Mouse (Mus musculus): ENCODE data around the gene Mas1. TPM values are rescaled to one million over a fixed set of nuclear protein-coding genes. Genes with fewer than 3 reads are reported as not detected.

The Mas1 gene
- polyA plus RNA-seq, 1 experiment = not detected

DNA sequence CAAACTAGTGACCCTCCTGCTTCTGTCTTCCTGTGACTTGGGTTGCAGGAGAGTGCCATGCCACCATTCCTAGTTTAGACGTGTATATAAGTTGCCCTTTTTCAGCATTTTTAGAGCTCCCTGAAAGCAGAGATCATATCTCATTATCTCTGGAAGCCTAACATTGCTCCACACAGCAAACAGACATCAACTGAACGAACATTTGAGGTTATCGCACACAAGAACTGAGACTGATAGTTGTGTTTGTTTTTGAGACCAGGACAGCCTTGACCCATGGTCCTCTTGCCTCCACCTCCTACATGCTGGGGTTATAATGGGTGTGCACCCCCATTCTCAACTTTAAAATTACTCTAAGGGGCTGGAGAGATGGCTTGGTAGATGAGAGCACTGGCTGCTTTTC lies 71.3 kb downstream of the Mas1 start:
- TF ChIP-seq CTCF (IDR thresholded peaks at IDR 0.05; ENCODE audit: extremely low read depth, insufficient read length, insufficient replicate concordance, low read depth, low read length) (no peak), POLR2A (IDR thresholded peaks at IDR 0.05; ENCODE audit: low read depth, low read length) (no peak)
- Histone ChIP-seq H3K27ac (ENCODE audit: insufficient read depth, low read depth, low read length) (no peak overlapping the region), H3K4me3 (ENCODE audit: low read depth, low read length) (no peak overlapping the region), H3K36me3 (ENCODE audit: control insufficient read depth, insufficient read depth, low read length) (no peaks in the 10 kb centered on the region), H3K27me3 (ENCODE audit: control insufficient read depth, insufficient read depth, low read length) (no peaks in the 10 kb centered on the region), H3K4me1 (ENCODE audit: control insufficient read depth, insufficient read depth, insufficient read length, low read length) (peaks cover 6% of the 10 kb centered on the region; the same call in 1 of the 2 replicates)
- 72% methylated on average over 3 of the region's 3 CpGs for WGBS

DNA sequence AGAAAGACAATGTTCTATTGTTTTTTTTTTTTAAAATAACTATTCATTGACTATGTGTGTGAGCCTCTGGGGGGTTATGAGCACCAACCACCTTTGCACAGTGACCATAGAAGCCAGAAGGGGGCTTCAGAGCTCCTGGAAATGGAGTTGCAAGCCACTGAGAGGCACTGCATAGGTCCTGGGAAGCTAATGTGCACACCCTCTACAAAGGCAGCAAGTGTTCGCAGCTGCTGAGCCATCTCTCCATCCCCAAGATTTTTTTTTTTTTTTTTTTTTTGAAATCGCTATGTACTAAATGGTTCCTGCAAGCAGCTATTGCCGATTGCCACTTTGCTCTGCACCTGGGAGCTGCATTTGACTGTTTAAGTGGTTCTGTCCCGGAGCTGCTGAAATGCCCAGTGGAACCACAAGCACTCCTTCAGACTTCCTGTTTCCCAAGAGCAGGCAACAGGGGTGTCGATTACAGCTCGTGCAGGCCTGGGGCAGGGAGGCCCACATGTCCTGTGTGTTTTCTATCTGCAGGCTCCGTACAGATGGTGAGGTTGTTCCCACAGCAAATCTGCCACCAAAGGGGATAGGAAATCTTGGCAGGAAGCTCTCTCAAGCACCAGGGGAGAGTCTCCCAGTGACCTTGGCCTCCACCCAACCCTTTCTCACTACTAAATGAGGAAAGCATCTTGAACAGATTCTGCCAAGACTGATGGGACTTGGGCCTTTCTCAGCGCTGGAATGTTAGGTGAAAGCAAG lies 74.1 kb downstream of the Mas1 start:
- 47% methylated on average over 8 of the region's 8 CpGs for WGBS
- Histone ChIP-seq H3K36me3 (ENCODE audit: control insufficient read depth, insufficient read depth, low read length) (no peaks in the 10 kb centered on the region), H3K27ac (ENCODE audit: insufficient read depth, low read depth, low read length) (no peak overlapping the region), H3K4me3 (ENCODE audit: low read depth, low read length) (no peak overlapping the region), H3K27me3 (ENCODE audit: control insufficient read depth, insufficient read depth, low read length) (no peaks in the 10 kb centered on the region), H3K4me1 (ENCODE audit: control insufficient read depth, insufficient read depth, insufficient read length, low read length) (peaks cover 21% of the 10 kb centered on the region; the same call in 1 of the 2 replicates)
- TF ChIP-seq CTCF (IDR thresholded peaks at IDR 0.05; ENCODE audit: extremely low read depth, insufficient read length, insufficient replicate concordance, low read depth, low read length) = no peak
- TF ChIP-seq POLR2A (IDR thresholded peaks at IDR 0.05; ENCODE audit: low read depth, low read length) = no peak

DNA sequence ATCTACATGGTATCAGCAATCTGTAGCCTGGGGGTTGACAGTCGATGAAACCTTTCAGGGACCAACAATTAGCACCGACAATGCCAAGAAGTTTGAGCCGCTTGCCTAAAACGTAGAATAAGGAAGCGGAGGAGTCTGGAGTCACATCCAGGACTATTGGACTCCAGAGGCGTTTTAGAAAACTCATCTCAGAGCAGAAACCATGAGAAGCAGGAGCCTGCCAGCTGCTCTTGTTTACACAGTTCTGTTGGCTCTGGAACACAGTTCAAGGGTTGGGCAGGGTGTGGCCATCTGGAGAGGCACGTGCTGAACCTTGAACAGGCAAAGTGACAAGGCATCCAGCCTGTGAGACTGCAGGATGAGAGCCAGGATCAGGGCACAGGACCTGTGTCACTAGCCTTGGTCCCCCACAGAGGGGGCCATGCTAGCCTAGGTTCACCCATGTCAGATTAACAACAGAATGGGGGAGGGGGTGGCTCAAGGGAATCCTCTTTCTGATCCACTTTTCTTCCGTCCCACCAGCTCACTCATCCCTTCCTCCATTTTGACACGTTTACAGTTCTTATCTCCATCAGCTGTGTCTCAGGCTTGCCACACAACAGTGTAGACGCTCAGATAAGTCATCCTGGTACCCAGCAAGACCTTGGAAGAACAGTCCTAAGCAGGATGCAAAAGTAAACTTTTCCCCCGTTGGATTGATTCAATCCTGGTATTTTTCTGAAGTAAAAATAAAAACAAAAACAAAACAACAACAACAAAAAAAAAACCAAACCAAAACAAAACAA lies 75.3 kb downstream of the Mas1 start:
- Histone ChIP-seq H3K27me3 (ENCODE audit: control insufficient read depth, insufficient read depth, low read length) (no peaks in the 10 kb centered on the region), H3K27ac (ENCODE audit: insufficient read depth, low read depth, low read length) (peak overlapping the region; percentile 55), H3K4me1 (ENCODE audit: control insufficient read depth, insufficient read depth, insufficient read length, low read length) (peaks cover 18% of the 10 kb centered on the region; the same call in 1 of the 2 replicates), H3K36me3 (ENCODE audit: control insufficient read depth, insufficient read depth, low read length) (no peaks in the 10 kb centered on the region), H3K4me3 (ENCODE audit: low read depth, low read length) (no peak overlapping the region)
- WGBS = 18% methylated on average over 11 of the region's 11 CpGs
- no peak for TF ChIP-seq CTCF (IDR thresholded peaks at IDR 0.05; ENCODE audit: extremely low read depth, insufficient read length, insufficient replicate concordance, low read depth, low read length)
- TF ChIP-seq POLR2A (IDR thresholded peaks at IDR 0.05; ENCODE audit: low read depth, low read length) = no peak

DNA sequence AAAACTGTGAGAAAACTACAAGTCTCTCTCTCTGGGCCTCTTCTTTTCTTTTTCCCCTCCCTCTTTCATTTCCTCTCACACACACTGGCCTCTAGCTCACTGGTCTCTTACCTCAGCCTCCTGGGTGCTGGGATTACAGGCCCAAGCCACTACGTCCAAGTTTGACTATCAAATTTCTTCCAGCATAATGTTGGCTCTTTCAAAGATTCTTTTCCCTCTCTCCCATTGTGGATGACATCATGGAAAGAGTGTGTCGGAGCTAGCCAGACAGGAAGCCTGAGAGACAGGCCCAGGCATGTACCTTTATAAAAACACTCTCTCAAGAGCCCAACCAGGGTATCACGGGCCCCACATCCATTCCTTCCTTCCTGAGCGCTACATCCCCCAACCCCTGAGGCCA lies 76.5 kb downstream of the Mas1 start:
- H3K27me3 ChIP-seq (ENCODE audit: control insufficient read depth, insufficient read depth, low read length) = no peaks in the 10 kb centered on the region
- H3K4me1 ChIP-seq (ENCODE audit: control insufficient read depth, insufficient read depth, insufficient read length, low read length) = peaks cover 18% of the 10 kb centered on the region; the same call in 1 of the 2 replicates
- H3K36me3 ChIP-seq (ENCODE audit: control insufficient read depth, insufficient read depth, low read length) = no peaks in the 10 kb centered on the region
- no peak overlapping the region for H3K4me3 ChIP-seq (ENCODE audit: low read depth, low read length)
- 73% methylated on average over 4 of the region's 4 CpGs for whole genome bisulfite sequencing
- no peak for TF ChIP-seq CTCF (IDR thresholded peaks at IDR 0.05; ENCODE audit: extremely low read depth, insufficient read length, insufficient replicate concordance, low read depth, low read length)
- no peak for TF ChIP-seq POLR2A (IDR thresholded peaks at IDR 0.05; ENCODE audit: low read depth, low read length)
- peak overlapping the region; percentile 31; the same call in 1 of the 2 replicates for H3K27ac ChIP-seq (ENCODE audit: insufficient read depth, low read depth, low read length)

DNA sequence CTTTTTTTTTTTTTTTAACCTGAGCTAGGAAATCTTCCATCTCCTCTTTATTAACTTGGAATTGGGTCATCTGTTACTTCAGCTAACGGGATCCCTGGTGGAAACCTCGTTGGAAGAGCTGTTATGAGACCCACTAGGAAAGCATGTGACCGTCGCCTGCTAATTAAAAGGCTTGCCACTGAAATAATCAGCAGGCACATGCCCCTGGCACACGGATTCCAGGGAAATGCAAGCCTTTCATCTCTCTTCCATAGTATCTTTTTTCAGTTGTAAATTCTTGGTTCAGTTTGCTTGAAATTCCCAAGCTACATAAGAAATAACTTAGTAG lies 76.9 kb downstream of the Mas1 start:
- Histone ChIP-seq H3K27me3 (ENCODE audit: control insufficient read depth, insufficient read depth, low read length) (no peaks in the 10 kb centered on the region), H3K36me3 (ENCODE audit: control insufficient read depth, insufficient read depth, low read length) (no peaks in the 10 kb centered on the region), H3K4me1 (ENCODE audit: control insufficient read depth, insufficient read depth, insufficient read length, low read length) (peaks cover 18% of the 10 kb centered on the region; the same call in 1 of the 2 replicates), H3K27ac (ENCODE audit: insufficient read depth, low read depth, low read length) (peak overlapping the region; percentile 29; the same call in 1 of the 2 replicates), H3K4me3 (ENCODE audit: low read depth, low read length) (no peak overlapping the region)
- WGBS = 60% methylated on average over 5 of the region's 5 CpGs
- TF ChIP-seq CTCF (IDR thresholded peaks at IDR 0.05; ENCODE audit: extremely low read depth, insufficient read length, insufficient replicate concordance, low read depth, low read length) = no peak
- no peak for TF ChIP-seq POLR2A (IDR thresholded peaks at IDR 0.05; ENCODE audit: low read depth, low read length)

Other genes with a start within 250 kb of the Mas1 start
- gene Slc22a1, start 192.3 kb downstream of the Mas1 start, polyA plus RNA-seq (2012; rRNA removed) = 32.1 and 46.4 TPM in 2 replicates
- 8.3 and 19.7 TPM in 2 replicates for gene Igf2r, start 98.5 kb downstream of the Mas1 start, polyA plus RNA-seq (2012; rRNA removed)
- not detected in 2 replicates for gene Mrgprh, start 7.9 kb upstream of the Mas1 start, polyA plus RNA-seq (2012; rRNA removed)
- gene Pnldc1, start 42.1 kb upstream of the Mas1 start, polyA plus RNA-seq (2012; rRNA removed) = 0.24 and 0.41 TPM in 2 replicates
- 9.8 and 19.5 TPM in 2 replicates for gene Tcp1, start 47.6 kb upstream of the Mas1 start, polyA plus RNA-seq (2012; rRNA removed)
- 16.7 and 19.4 TPM in 2 replicates for gene Mrpl18, start 48.2 kb upstream of the Mas1 start, polyA plus RNA-seq (2012; rRNA removed)
- 0.38 TPM in 1 of 2 replicates, not detected in the other for gene Acat3, start 72.5 kb upstream of the Mas1 start, polyA plus RNA-seq (2012; rRNA removed)
- gene Acat2, start 92.6 kb upstream of the Mas1 start, polyA plus RNA-seq (2012; rRNA removed) = 5.3 and 7.9 TPM in 2 replicates
- gene Wtap, start 126.0 kb upstream of the Mas1 start, polyA plus RNA-seq (2012; rRNA removed) = 4.5 and 11.0 TPM in 2 replicates
- 511 and 521 TPM in 2 replicates for gene Sod2, start 138.7 kb upstream of the Mas1 start, polyA plus RNA-seq (2012; rRNA removed)
- gene Gpr31b, start 184.2 kb upstream of the Mas1 start, polyA plus RNA-seq (2012; rRNA removed) = 0.76 and 1.1 TPM in 2 replicates
- gene Tcp10b, start 193.0 kb upstream of the Mas1 start, polyA plus RNA-seq (2012; rRNA removed) = not detected in 2 replicates